Mouse (Mus musculus) liver, postnatal 0 days (tissue): ENCODE results near the gene Pou2f3.

Experiments used
- CTCF ChIP-seq: sonication (generic); IDR thresholded peaks from 2 replicates; pipeline ENCODE4 v1.5.1; 2016; ENCODE audit warnings: antibody characterized with exemption, low read depth
- EP300 ChIP-seq: IDR thresholded peaks from 2 replicates; pipeline ENCODE4 v1.6.1; 2016; ENCODE audit warnings: antibody characterized with exemption, low read depth, mild to moderate bottlenecking

DNA sequence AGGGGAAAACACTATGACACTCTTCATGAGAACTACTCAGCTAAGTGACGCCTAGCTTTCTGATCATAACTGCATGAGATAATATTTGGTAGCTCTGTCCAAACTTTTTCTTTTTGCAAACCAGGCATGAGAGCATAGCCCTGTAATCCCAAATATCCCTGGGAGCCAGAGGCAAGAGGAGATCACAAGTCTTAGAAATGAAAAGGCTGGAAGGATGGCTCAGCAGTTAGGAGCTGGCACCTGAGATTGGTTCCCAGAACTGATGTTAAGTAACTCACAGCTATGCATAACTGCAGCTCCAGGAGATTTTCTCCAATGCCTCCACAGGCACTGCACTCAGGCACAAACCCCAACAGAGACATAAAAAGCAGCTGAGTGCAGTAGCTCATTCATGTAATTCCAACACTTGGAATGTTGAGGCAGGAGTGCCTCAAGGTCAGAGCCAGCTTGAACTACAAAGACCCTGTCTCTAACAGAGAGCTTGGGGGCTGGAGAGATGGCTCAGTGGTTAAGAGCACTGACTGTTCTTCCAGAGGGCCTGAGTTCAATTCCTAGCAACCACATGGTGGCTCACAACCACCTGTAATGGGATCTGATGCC is 124.4 kb downstream of the Pou2f3 start:
- TF ChIP-seq EP300, result no peak
- no peak for TF ChIP-seq CTCF
